Mouse (Mus musculus) lung, adult 2 months (tissue): ENCODE measurements around the gene Pde10a.

Experiments used
- CTCF ChIP-seq: fragments of 200-500 bp; IDR thresholded peaks from 2 replicates; pipeline ENCODE4 v1.5.1; 2011; ENCODE audit warnings: mild to moderate bottlenecking, low read length, control low read depth; ENCODE audit not compliant: insufficient read depth
- POLR2A ChIP-seq: fragments of 200-500 bp; IDR thresholded peaks from 2 replicates; pipeline ENCODE4 v1.6.1; 2011; ENCODE audit warnings: low read depth, mild to moderate bottlenecking, control low read depth, low read length, borderline replicate concordance; ENCODE audit errors: extremely low read depth

GRCm38 (mm10) chr17:8841094-8841493 is 315.9 kb downstream of the Pde10a start:
- no peak for TF ChIP-seq POLR2A
- no peak for TF ChIP-seq CTCF
